Mouse (Mus musculus) forebrain, embryonic 14.5 days (tissue): Measurements from ENCODE around the gene Zfp821. TPM values are rescaled to one million over a fixed set of nuclear protein-coding genes. Genes with fewer than 3 reads are reported as not detected.

ENCODE experiments used
- ATAC-seq: fragments of 200-750 bp; cut with Nextera tagmentation; 2 replicates; pipeline ENCODE4 v1.8.0; 2017; ENCODE audit warnings: mild to moderate bottlenecking, moderate library complexity
- DNase-seq: peaks from one replicate; pipeline ENCODE4 v3.0.0-alpha.2; 2015; ENCODE audit warnings: low spot score
- H3K27ac ChIP-seq: fragments of 300-500 bp; sonication (generic); 2 replicates; pipeline ENCODE4 v1.5.1; 2014; ENCODE audit warnings: low read depth, mild to moderate bottlenecking, control low read depth, low read length, moderate library complexity
- H3K27me3 ChIP-seq: fragments of 300-500 bp; sonication (generic); replicated peaks from 2 replicates; pipeline ENCODE4 v1.6.1; 2014; ENCODE audit warnings: low read length, control low read depth, mixed read lengths; ENCODE audit not compliant: control insufficient read depth, insufficient read depth
- H3K36me3 ChIP-seq: fragments of 300-500 bp; sonication (generic); 2 replicates; pipeline ENCODE4 v1.6.1; 2014; ENCODE audit warnings: low read length, control low read depth; ENCODE audit not compliant: control insufficient read depth, insufficient read depth
- H3K4me1 ChIP-seq: fragments of 300-500 bp; sonication (generic); 2 replicates; pipeline ENCODE4 v1.6.1; 2014; ENCODE audit warnings: antibody characterized with exemption, low read length, control low read depth; ENCODE audit not compliant: control insufficient read depth, insufficient read depth
- H3K4me2 ChIP-seq: fragments of 300-500 bp; sonication (generic); 2 replicates; pipeline ENCODE4 v1.6.1; 2014; ENCODE audit warnings: mild to moderate bottlenecking, control low read depth, low read length
- H3K4me3 ChIP-seq: fragments of 300-500 bp; sonication (generic); 2 replicates; pipeline ENCODE4 v1.5.1; 2014; ENCODE audit warnings: low read depth, low read length, control low read depth
- H3K9ac ChIP-seq: fragments of 300-500 bp; sonication (generic); 2 replicates; pipeline ENCODE4 v1.6.1; 2014; ENCODE audit warnings: mild to moderate bottlenecking, low read length, control low read depth, moderate library complexity
- H3K9me3 ChIP-seq: fragments of 300-500 bp; sonication (generic); replicated peaks from 2 replicates; pipeline ENCODE4 v1.6.1; 2016; ENCODE audit warnings: low read length, control low read depth, mixed read lengths; ENCODE audit not compliant: control insufficient read depth
- WGBS: fragments of 180-500 bp; shearing (Covaris S2); extraction: QIAGEN DNeasy Blood & Tissue Kit; methylation state at CpG from one replicate; pipeline ENCODE4 v1.1.7; 2014; 5-methylcytosine and 5-hydroxymethylcytosine counted together
- polyA plus RNA-seq: library from polyadenylated mRNA; unstranded; fragments of >200 nt; fragmentation: Nextera tagmentation; extraction: Ambion mirVana; gene quantifications from 2 replicates; pipeline ENCODE4 v1.2.1, GENCODE M21; 2014

The Zfp821 gene
- polyA plus RNA-seq: 73.9 and 76.2 TPM in 2 replicates

DNA sequence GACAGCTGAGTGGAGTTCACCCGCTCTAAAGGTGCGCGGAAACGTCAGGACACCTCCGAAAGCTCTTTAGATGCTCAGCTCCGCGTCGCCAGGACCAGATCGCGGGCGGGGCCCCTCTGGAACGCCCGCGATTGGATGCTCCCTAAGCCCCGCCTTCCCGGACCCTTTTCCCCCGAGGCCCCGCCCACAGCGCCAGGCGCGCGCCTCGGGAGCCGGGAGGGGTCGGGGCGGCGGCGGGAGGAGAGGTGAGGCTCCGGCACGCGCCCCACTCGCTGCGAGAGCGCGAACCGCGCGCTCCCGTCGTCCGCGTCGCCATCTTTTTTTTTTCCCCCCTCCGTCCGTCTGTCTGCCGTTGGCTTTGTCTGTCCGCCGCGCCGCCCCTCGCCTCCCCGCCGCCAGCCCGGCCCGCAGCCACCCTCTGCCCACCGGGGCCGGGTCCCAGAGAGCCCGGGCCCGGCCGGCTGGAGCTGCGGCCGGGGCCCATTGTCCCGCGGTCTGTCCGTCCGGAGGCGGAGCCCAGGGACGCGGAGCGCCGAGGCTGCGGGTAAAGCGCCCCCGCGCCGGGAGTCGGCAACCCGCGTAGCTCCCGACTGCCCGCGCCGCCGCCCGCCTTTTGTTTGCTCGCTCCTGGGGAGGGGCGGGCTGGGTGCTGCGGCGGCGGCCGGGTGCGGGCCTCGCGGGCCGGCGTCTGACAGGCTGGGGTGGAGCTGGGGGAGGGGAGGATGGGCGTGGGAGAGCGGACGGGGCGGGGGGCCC lies at the start of gene Zfp821:
Gene Zfp821, plus strand, starts transcription at position 227 of the 756 bp plus-strand sequence.
- peaks cover 19% of the 10 kb centered on the region for H3K4me1 ChIP-seq
- WGBS: under 1% methylated on average over 65 of the region's 100 CpGs
- peak within 1 kb of the TSS; percentile 97 for H3K27ac ChIP-seq
- H3K9ac ChIP-seq: peak within 1 kb of the TSS; percentile 99
- DNase-seq (peak; percentile 98), ATAC-seq (peak; percentile 91)
- H3K4me2 ChIP-seq: peak within 1 kb of the TSS; percentile 64
- H3K36me3 ChIP-seq: peaks cover 32% of the 10 kb centered on the region
- no peaks in the 10 kb centered on the region for H3K9me3 ChIP-seq
- peak within 1 kb of the TSS; percentile 97 for H3K4me3 ChIP-seq
- H3K27me3 ChIP-seq: 0 out of 2 replicates have a peak, but pooled peaks cover 7% of the 10 kb centered on the region

DNA sequence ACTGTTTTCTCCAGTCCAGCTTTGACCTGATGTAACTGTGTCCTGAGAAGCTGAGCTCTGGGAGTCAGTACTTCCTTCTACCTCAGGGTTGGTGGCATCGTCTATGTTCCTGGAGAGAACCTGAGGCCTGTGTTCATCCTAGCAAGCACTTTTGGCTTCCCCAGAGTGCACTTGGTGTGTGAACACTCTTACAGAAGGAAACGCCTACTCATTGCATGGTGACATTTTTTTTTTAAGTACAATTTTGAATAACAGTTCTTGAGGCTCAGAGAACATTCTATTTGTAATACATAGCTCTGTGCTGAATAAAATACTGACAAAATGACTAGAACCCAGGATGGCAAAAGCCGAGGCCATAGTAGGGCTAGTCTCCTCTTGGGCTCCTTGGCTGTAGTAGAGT lies 48.5 kb upstream of the Zfp821 start:
- Histone ChIP-seq H3K9ac (no peak overlapping the region), H3K4me3 (no peak overlapping the region), H3K36me3 (no peaks in the 10 kb centered on the region), H3K9me3 (no peaks in the 10 kb centered on the region), H3K4me2 (no peak overlapping the region), H3K27ac (no peak overlapping the region), H3K27me3 (no peaks in the 10 kb centered on the region), H3K4me1 (no peaks in the 10 kb centered on the region)
- WGBS: 91% methylated on average over 3 of the region's 3 CpGs
- DNase-seq: no peak
- no peak for ATAC-seq

DNA sequence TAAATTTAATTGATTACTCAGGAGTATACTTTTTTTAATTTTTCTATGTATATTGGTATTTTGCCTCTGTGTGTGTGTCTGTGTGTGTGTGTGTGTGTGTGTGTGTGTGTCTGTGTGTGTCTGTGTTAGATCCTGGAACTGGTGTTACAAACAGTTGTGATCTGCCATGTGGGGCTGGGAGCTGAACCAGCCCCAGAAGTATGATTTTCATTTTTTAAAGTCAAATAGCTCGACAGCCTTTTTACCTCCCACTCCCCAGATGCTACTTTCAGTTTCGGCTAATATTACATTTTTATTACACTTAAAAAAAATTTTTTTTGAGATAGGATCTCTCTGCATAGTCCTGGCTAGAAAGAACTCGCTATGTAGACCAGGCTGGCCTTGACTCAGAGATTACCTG lies 43.0 kb upstream of the Zfp821 start:
- H3K4me3 ChIP-seq: no peak overlapping the region
- ATAC-seq (no peak), DNase-seq (no peak)
- no peaks in the 10 kb centered on the region for H3K4me1 ChIP-seq
- H3K27me3 ChIP-seq: no peaks in the 10 kb centered on the region
- no peak overlapping the region for H3K9ac ChIP-seq
- no peaks in the 10 kb centered on the region for H3K9me3 ChIP-seq
- H3K36me3 ChIP-seq: peaks cover 8% of the 10 kb centered on the region; the same call in 1 of the 2 replicates
- no peak overlapping the region for H3K4me2 ChIP-seq
- no peak overlapping the region for H3K27ac ChIP-seq
- WGBS: 88% methylated on average over 3 of the region's 3 CpGs

DNA sequence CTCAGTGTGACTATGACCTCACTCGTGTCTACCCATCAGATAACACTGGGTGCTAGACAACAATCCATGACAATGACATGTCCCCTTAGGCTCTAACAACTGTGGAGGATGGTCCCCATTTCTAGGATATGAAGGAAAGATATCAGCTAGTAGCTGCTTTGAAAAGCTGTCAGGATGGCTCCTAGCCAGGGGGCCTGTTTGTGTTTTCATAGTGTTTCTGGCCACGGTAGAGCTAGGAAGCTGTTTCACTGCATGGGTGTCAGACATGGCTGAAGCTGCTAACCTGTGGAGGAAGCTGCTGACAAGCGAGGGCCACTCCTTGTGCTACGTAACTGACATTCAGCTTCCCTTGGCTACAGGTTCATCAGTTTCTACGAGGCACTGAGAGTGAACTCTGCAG lies 38.7 kb upstream of the Zfp821 start:
- Histone ChIP-seq H3K4me2 (no peak overlapping the region), H3K4me1 (no peaks in the 10 kb centered on the region), H3K36me3 (peaks cover 46% of the 10 kb centered on the region), H3K9me3 (no peaks in the 10 kb centered on the region), H3K27me3 (no peaks in the 10 kb centered on the region), H3K27ac (no peak overlapping the region), H3K9ac (no peak overlapping the region), H3K4me3 (no peak overlapping the region)
- peak; percentile 8 for DNase-seq
- 84% methylated on average over 5 of the region's 5 CpGs for WGBS
- no peak for ATAC-seq

DNA sequence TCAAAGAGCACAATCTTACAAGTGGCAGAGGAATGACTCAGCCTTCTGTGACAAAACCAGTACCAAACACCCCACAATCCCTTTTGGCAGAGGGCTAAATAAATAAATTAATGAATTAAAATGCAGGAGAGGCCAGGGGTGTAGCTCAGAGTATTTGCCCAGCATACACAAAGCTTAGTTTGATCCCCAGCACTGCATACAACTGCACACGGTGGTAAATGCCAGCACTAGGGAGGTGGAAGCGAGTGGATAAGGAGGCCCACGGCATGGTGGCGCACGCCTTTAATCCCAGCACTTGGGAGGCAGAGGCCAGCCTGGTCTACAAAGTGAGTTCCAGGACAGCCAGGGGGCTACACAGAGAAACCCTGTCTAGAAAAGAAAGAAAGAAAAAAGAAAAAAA lies 32.7 kb upstream of the Zfp821 start:
- Histone ChIP-seq H3K4me1 (no peaks in the 10 kb centered on the region), H3K27ac (no peak overlapping the region), H3K9ac (no peak overlapping the region), H3K27me3 (no peaks in the 10 kb centered on the region), H3K4me2 (no peak overlapping the region), H3K9me3 (no peaks in the 10 kb centered on the region), H3K4me3 (no peak overlapping the region), H3K36me3 (peaks cover 94% of the 10 kb centered on the region)
- WGBS: 90% methylated on average over 5 of the region's 5 CpGs
- no peak for DNase-seq
- no peak for ATAC-seq

DNA sequence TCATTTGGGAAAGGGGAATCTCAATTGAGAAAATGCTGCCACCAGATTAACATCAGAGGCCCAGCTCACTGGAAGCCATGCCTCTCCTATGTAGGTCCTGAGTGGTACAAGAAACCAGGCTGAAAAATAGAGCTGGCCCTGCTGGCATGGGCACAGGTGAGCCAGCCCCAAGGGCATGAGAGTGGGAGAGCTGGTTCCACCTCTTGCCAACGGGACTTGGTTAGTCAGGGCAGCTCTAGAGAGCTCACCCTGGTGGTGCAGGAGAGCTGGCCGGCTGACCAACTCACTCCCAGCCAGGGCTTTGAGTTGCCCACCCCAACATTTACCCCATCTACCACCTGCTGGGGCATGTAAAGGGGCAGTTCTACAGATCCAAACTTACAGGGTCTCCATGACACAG lies 31.8 kb upstream of the Zfp821 start:
- DNase-seq (no peak), ATAC-seq (no peak)
- H3K36me3 ChIP-seq: peaks cover 94% of the 10 kb centered on the region
- no peak overlapping the region for H3K9ac ChIP-seq
- H3K4me3 ChIP-seq: no peak overlapping the region
- H3K9me3 ChIP-seq: no peaks in the 10 kb centered on the region
- H3K4me1 ChIP-seq: no peaks in the 10 kb centered on the region
- H3K27ac ChIP-seq: no peak overlapping the region
- H3K27me3 ChIP-seq: no peaks in the 10 kb centered on the region
- WGBS: 85% methylated on average over 2 of the region's 2 CpGs
- no peak overlapping the region for H3K4me2 ChIP-seq

DNA sequence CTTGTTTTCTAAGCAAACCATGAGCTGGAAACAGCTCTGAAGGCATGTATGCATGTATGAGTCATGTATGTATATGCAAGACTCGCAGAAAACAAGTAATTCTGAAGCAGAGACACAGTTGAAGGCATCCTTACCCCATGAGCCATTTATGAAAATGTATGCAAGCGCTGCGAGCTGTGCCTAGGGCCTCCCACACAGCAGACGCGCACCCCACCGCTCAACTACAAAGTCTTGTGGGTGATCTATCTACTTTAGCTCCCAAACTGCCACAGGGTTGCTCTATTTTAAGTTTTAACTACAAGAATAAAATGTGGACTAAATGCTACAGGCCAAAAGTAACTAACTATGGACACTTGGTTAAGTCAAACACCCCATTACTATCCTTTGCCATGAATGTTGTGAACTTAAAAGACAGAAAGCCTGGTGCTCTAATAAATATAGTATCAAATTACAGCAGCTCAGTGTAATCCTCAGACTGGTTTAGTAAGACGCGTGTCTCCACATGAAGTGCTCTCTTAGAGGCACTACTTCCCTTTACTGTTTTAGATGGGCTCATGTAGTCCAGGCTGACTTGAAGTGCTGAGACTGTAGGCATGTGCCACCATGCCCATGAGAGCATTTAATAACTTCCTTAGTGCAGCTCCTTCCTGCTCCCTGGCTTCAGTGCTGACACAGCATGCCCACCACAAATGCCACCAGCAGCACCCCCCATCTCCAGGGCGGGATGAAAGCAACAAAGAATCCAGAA lies 29.3 kb upstream of the Zfp821 start:
- peaks cover 95% of the 10 kb centered on the region for H3K36me3 ChIP-seq
- no peaks in the 10 kb centered on the region for H3K27me3 ChIP-seq
- no peak for ATAC-seq
- no peak overlapping the region for H3K27ac ChIP-seq
- no peaks in the 10 kb centered on the region for H3K9me3 ChIP-seq
- no peaks in the 10 kb centered on the region for H3K4me1 ChIP-seq
- H3K4me3 ChIP-seq: no peak overlapping the region
- WGBS: 93% methylated on average over 9 of the region's 9 CpGs
- no peak for DNase-seq
- no peak overlapping the region for H3K9ac ChIP-seq
- H3K4me2 ChIP-seq: no peak overlapping the region

DNA sequence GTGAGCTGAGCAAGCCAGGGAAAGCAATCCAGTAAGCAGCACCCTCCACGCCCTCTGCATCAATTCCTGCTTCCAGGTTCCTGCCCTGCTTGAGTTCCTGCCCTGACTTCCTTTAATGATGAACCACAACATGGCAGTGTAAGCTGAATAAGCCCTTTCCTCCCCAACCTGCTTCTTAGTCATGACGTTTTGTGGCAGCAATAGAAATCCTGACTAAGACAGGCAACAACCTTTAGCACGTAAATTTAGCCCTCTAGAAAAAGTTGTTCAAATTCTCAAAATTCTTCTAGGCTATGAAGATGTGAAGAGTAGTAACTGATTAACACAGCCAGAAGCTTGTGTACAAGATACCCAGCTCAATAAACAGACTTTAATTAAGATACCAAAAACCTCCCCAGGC lies 23.8 kb upstream of the Zfp821 start:
- 84% methylated on average over 3 of the region's 3 CpGs for WGBS

DNA sequence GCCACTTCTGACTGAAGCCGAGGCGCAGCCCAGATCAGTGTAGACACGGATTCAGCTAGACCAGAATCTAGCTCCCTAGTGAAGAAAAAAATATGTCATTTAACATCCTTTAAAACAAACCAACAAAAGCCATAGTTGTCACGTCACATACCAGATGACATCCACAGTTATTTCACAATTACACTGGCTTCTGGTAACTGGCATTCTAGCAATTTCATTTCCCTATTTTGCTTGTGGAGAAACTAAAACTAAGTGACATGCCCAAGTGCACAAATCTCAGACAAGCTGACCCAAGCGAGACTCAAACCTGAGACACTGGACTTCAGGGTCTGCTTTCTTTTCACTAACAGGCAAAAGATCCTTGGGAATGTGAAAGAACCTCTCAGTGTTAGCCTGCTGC lies 23.2 kb upstream of the Zfp821 start:
- H3K4me1 ChIP-seq: no peaks in the 10 kb centered on the region
- H3K9me3 ChIP-seq: no peaks in the 10 kb centered on the region
- no peaks in the 10 kb centered on the region for H3K27me3 ChIP-seq
- 93% methylated on average over 5 of the region's 5 CpGs for WGBS
- H3K4me2 ChIP-seq: no peak overlapping the region
- peaks cover 64% of the 10 kb centered on the region for H3K36me3 ChIP-seq
- DNase-seq (no peak), ATAC-seq (no peak)
- no peak overlapping the region for H3K9ac ChIP-seq
- H3K27ac ChIP-seq: no peak overlapping the region
- H3K4me3 ChIP-seq: no peak overlapping the region

More for the DNA sequence above, 23.8 kb upstream of the Zfp821 start:
- no peak overlapping the region for H3K4me2 ChIP-seq
- H3K27ac ChIP-seq: no peak overlapping the region
- peaks cover 70% of the 10 kb centered on the region for H3K36me3 ChIP-seq
- no peak for ATAC-seq
- no peak for DNase-seq
- H3K27me3 ChIP-seq: no peaks in the 10 kb centered on the region
- no peak overlapping the region for H3K4me3 ChIP-seq
- H3K9me3 ChIP-seq: no peaks in the 10 kb centered on the region
- H3K9ac ChIP-seq: no peak overlapping the region
- H3K4me1 ChIP-seq: no peaks in the 10 kb centered on the region
